Mouse (Mus musculus): ENCODE measurements around the gene Large1. TPM values are rescaled to one million over a fixed set of nuclear protein-coding genes. Genes with fewer than 3 reads are reported as not detected.
A peak's percentile ranks its signal among the peaks of the same experiment; 100 is the strongest.
"Not testable (repeated sequence)": the region's sequence is repeated elsewhere in the genome, so short reads cannot be mapped to it uniquely, and the experiment has no call there.

Large1 gene
- polyA plus RNA-seq, 1 experiment from 2014 or later, result 5.0 TPM

- not testable (repeated sequence) for H3K9me3 ChIP-seq (ENCODE audit: low read length); ATAC-seq (ENCODE audit: low FRiP score, low TSS enrichment); H3K4me2 ChIP-seq (replicated peaks; ENCODE audit: low read depth, low read length); H3K36me3 ChIP-seq (ENCODE audit: insufficient read depth, low read length); H3K27ac ChIP-seq (ENCODE audit: low read length); H3K4me3 ChIP-seq (ENCODE audit: low read length); H3K9ac ChIP-seq (replicated peaks; ENCODE audit: low read length); H3K27me3 ChIP-seq (ENCODE audit: insufficient read depth, low read length); H3K4me1 ChIP-seq (ENCODE audit: insufficient read depth, low read length)
- WGBS, result 88% methylated on average over 1 of the region's 1 CpGs
These were observed 275.6 kb downstream of the Large1 start for GRCm38 (mm10) chr8:73077746-73078145.

- no peak overlapping the region for H3K4me3 ChIP-seq (ENCODE audit: low read length)
- H3K36me3 ChIP-seq (ENCODE audit: insufficient read depth, low read length), result no peaks in the 10 kb centered on the region
- no peak overlapping the region for H3K9ac ChIP-seq (replicated peaks; ENCODE audit: low read length)
- ATAC-seq (ENCODE audit: low FRiP score, low TSS enrichment), result peak; percentile 42; the same call in 1 of the 2 replicates
- no peaks in the 10 kb centered on the region for H3K4me1 ChIP-seq (ENCODE audit: insufficient read depth, low read length)
- no peak overlapping the region for H3K4me2 ChIP-seq (replicated peaks; ENCODE audit: low read depth, low read length)
- no peaks in the 10 kb centered on the region for H3K9me3 ChIP-seq (ENCODE audit: low read length)
- no peak overlapping the region for H3K27ac ChIP-seq (ENCODE audit: low read length)
- no peaks in the 10 kb centered on the region for H3K27me3 ChIP-seq (ENCODE audit: insufficient read depth, low read length)
- WGBS, result 38% methylated on average over 1 of the region's 1 CpGs
These were observed 291.9 kb downstream of the Large1 start for GRCm38 (mm10) chr8:73061410-73061809.

DNA sequence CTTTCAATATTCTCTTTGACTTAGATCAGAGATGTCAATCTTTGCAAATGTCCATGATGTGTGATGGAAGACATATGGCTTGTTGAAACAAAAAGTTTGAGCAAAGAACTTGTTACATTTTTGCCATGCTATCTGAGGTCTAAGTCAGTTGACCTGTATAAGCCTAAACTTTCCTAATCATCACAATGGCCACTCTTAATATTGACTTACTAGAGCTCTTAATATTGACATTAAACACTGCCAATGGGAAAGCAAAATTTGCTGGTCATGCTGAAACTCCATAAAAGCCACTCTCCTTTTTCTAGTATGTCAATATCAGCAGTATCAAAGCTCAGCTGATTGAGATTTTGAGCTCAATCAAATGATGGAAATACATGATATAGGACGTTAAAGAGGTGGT is 298.6 kb downstream of the Large1 start:
- Histone ChIP-seq H3K4me2 (replicated peaks; ENCODE audit: low read depth, low read length) (no peak overlapping the region), H3K27ac (ENCODE audit: low read length) (no peak overlapping the region), H3K4me1 (ENCODE audit: insufficient read depth, low read length) (no peaks in the 10 kb centered on the region), H3K36me3 (ENCODE audit: insufficient read depth, low read length) (no peaks in the 10 kb centered on the region), H3K4me3 (ENCODE audit: low read length) (no peak overlapping the region), H3K9me3 (ENCODE audit: low read length) (no peaks in the 10 kb centered on the region), H3K9ac (replicated peaks; ENCODE audit: low read length) (no peak overlapping the region), H3K27me3 (ENCODE audit: insufficient read depth, low read length) (no peaks in the 10 kb centered on the region)
- 72% methylated on average over 1 of the region's 1 CpGs for WGBS
- ATAC-seq (ENCODE audit: low FRiP score, low TSS enrichment), result no peak

DNA sequence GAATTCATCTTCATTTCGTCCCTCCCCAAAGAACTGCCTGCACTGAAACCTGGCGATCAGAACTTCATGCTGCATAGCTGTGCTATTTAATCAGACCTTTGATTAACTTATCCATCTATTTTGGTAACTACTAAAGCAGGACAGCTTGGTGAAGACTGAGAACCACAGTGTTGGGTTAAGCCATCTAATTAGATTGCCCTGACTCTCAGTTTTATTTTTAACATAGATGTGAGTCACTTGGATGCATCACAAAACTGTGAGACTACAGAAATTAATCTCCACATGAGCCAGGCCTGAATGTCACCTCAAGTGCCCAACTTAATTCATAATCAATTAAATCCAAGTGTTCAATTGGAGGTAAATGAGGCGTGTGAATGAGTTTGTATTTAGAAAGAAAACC is 299.5 kb downstream of the Large1 start:
- no peak for ATAC-seq (ENCODE audit: low FRiP score, low TSS enrichment)
- H3K27me3 ChIP-seq (ENCODE audit: insufficient read depth, low read length), result no peaks in the 10 kb centered on the region
- no peak overlapping the region for H3K4me2 ChIP-seq (replicated peaks; ENCODE audit: low read depth, low read length)
- H3K36me3 ChIP-seq (ENCODE audit: insufficient read depth, low read length), result no peaks in the 10 kb centered on the region
- H3K9ac ChIP-seq (replicated peaks; ENCODE audit: low read length), result no peak overlapping the region
- no peaks in the 10 kb centered on the region for H3K9me3 ChIP-seq (ENCODE audit: low read length)
- no peaks in the 10 kb centered on the region for H3K4me1 ChIP-seq (ENCODE audit: insufficient read depth, low read length)
- H3K27ac ChIP-seq (ENCODE audit: low read length), result no peak overlapping the region
- 83% methylated on average over 3 of the region's 3 CpGs for WGBS
- H3K4me3 ChIP-seq (ENCODE audit: low read length), result no peak overlapping the region

DNA sequence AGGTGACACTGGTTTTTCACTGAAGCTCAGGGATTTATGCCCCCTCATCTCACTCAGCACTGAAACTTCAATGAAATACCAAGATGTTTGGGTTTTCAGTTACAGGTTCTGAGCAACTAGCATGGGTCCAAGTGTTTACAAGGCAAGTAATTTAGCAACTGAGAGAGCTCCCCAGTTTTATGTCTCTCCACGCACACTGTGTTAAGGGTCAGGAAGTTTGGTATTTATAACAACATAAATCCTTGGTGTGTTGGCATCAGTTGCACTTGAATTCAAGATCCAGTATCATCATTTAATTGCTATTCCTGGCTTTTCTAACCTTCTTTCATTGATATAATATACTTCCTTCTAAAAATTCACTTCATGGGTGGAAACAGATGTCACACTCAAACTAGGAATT is 300.9 kb downstream of the Large1 start:
- WGBS, result 23% methylated on average over 1 of the region's 1 CpGs
- Histone ChIP-seq H3K36me3 (ENCODE audit: insufficient read depth, low read length) (no peaks in the 10 kb centered on the region), H3K27ac (ENCODE audit: low read length) (no peak overlapping the region), H3K9me3 (ENCODE audit: low read length) (no peaks in the 10 kb centered on the region), H3K4me2 (replicated peaks; ENCODE audit: low read depth, low read length) (no peak overlapping the region), H3K4me3 (ENCODE audit: low read length) (no peak overlapping the region), H3K4me1 (ENCODE audit: insufficient read depth, low read length) (no peaks in the 10 kb centered on the region), H3K27me3 (ENCODE audit: insufficient read depth, low read length) (no peaks in the 10 kb centered on the region), H3K9ac (replicated peaks; ENCODE audit: low read length) (no peak overlapping the region)
- ATAC-seq (ENCODE audit: low FRiP score, low TSS enrichment), result no peak

- Histone ChIP-seq H3K4me2 (replicated peaks; ENCODE audit: low read depth, low read length) (no peak overlapping the region), H3K4me1 (ENCODE audit: insufficient read depth, low read length) (no peaks in the 10 kb centered on the region), H3K9me3 (ENCODE audit: low read length) (no peaks in the 10 kb centered on the region), H3K27me3 (ENCODE audit: insufficient read depth, low read length) (no peaks in the 10 kb centered on the region), H3K36me3 (ENCODE audit: insufficient read depth, low read length) (no peaks in the 10 kb centered on the region), H3K4me3 (ENCODE audit: low read length) (no peak overlapping the region), H3K27ac (ENCODE audit: low read length) (no peak overlapping the region), H3K9ac (replicated peaks; ENCODE audit: low read length) (no peak overlapping the region)
- ATAC-seq (ENCODE audit: low FRiP score, low TSS enrichment), result no peak
- 84% methylated on average over 3 of the region's 3 CpGs for WGBS
These were observed 305.2 kb downstream of the Large1 start for GRCm38 (mm10) chr8:73048136-73048535.

DNA sequence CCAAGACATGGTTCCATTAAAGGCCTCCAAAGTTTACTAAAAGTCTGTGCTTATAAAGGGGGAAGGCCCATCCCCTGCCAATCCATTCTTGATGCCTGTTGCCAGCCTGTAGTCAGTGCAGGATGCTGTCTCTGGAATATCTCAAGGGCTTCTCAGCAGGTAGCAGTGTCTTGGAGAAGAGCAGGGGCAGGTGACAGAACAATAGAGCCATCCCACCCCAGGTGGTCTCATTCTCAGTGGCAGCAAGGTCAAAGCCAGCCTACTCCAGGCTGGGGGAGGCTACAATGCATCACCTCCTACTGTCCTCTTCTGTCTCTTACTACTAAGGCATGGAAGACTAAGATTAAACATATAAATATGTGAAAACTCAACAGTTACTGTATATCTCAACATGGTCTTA is 323.6 kb downstream of the Large1 start:
- Histone ChIP-seq H3K4me2 (replicated peaks; ENCODE audit: low read depth, low read length) (no peak overlapping the region), H3K9me3 (ENCODE audit: low read length) (no peaks in the 10 kb centered on the region), H3K27me3 (ENCODE audit: insufficient read depth, low read length) (no peaks in the 10 kb centered on the region), H3K36me3 (ENCODE audit: insufficient read depth, low read length) (no peaks in the 10 kb centered on the region), H3K27ac (ENCODE audit: low read length) (no peak overlapping the region), H3K9ac (replicated peaks; ENCODE audit: low read length) (no peak overlapping the region), H3K4me3 (ENCODE audit: low read length) (no peak overlapping the region), H3K4me1 (ENCODE audit: insufficient read depth, low read length) (no peaks in the 10 kb centered on the region)
- no peak for ATAC-seq (ENCODE audit: low FRiP score, low TSS enrichment)

- H3K9ac ChIP-seq (replicated peaks; ENCODE audit: low read length), result no peak overlapping the region
- H3K4me1 ChIP-seq (ENCODE audit: insufficient read depth, low read length), result no peaks in the 10 kb centered on the region
- H3K27me3 ChIP-seq (ENCODE audit: insufficient read depth, low read length), result no peaks in the 10 kb centered on the region
- no peaks in the 10 kb centered on the region for H3K9me3 ChIP-seq (ENCODE audit: low read length)
- 94% methylated on average over 1 of the region's 1 CpGs for WGBS
- H3K4me3 ChIP-seq (ENCODE audit: low read length), result no peak overlapping the region
- H3K36me3 ChIP-seq (ENCODE audit: insufficient read depth, low read length), result no peaks in the 10 kb centered on the region
- no peak overlapping the region for H3K4me2 ChIP-seq (replicated peaks; ENCODE audit: low read depth, low read length)
- H3K27ac ChIP-seq (ENCODE audit: low read length), result no peak overlapping the region
- ATAC-seq (ENCODE audit: low FRiP score, low TSS enrichment), result no peak
These were observed 335.1 kb downstream of the Large1 start for GRCm38 (mm10) chr8:73018241-73018640.

- no peak overlapping the region for H3K4me2 ChIP-seq (replicated peaks; ENCODE audit: low read depth, low read length)
- ATAC-seq (ENCODE audit: low FRiP score, low TSS enrichment), result no peak
- no peaks in the 10 kb centered on the region for H3K4me1 ChIP-seq (ENCODE audit: insufficient read depth, low read length)
- no peaks in the 10 kb centered on the region for H3K36me3 ChIP-seq (ENCODE audit: insufficient read depth, low read length)
- H3K27me3 ChIP-seq (ENCODE audit: insufficient read depth, low read length), result no peaks in the 10 kb centered on the region
- no peak overlapping the region for H3K4me3 ChIP-seq (ENCODE audit: low read length)
- WGBS, result 86% methylated on average over 1 of the region's 1 CpGs
- no peaks in the 10 kb centered on the region for H3K9me3 ChIP-seq (ENCODE audit: low read length)
- H3K9ac ChIP-seq (replicated peaks; ENCODE audit: low read length), result no peak overlapping the region
- H3K27ac ChIP-seq (ENCODE audit: low read length), result no peak overlapping the region
These were observed 335.7 kb downstream of the Large1 start for GRCm38 (mm10) chr8:73017601-73018000.

GRCm38 (mm10) chr8:73016303-73016702 is 337.0 kb downstream of the Large1 start:
- Histone ChIP-seq H3K9me3 (ENCODE audit: low read length) (no peaks in the 10 kb centered on the region), H3K4me2 (replicated peaks; ENCODE audit: low read depth, low read length) (no peak overlapping the region), H3K27ac (ENCODE audit: low read length) (no peak overlapping the region), H3K27me3 (ENCODE audit: insufficient read depth, low read length) (no peaks in the 10 kb centered on the region), H3K9ac (replicated peaks; ENCODE audit: low read length) (no peak overlapping the region), H3K36me3 (ENCODE audit: insufficient read depth, low read length) (no peaks in the 10 kb centered on the region), H3K4me3 (ENCODE audit: low read length) (no peak overlapping the region), H3K4me1 (ENCODE audit: insufficient read depth, low read length) (no peaks in the 10 kb centered on the region)
- no peak for ATAC-seq (ENCODE audit: low FRiP score, low TSS enrichment)
- 96% methylated on average over 2 of the region's 2 CpGs for WGBS

DNA sequence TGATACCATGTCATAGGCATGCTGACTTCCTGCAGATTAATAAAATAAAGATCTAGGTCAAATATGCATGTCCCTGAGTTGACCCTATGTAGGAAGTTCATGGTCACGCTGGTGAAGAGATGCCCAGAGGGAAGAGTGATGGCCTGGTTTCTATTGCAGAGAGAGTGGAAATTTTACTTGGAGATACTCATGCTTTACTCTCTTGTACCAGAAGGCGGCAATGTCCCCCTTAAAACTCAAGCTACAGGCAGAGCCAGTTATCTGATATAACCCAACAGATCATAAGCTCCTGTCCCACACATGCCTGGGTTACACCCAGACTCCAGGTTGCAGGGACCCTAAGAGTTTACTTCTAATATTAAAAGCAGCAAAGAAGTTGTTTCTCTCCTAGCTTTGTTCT is 345.9 kb downstream of the Large1 start:
- H3K9ac ChIP-seq (replicated peaks; ENCODE audit: low read length), result no peak overlapping the region
- WGBS, result 38% methylated on average over 2 of the region's 2 CpGs
- no peak overlapping the region for H3K27ac ChIP-seq (ENCODE audit: low read length)
- no peak overlapping the region for H3K4me2 ChIP-seq (replicated peaks; ENCODE audit: low read depth, low read length)
- H3K27me3 ChIP-seq (ENCODE audit: insufficient read depth, low read length), result no peaks in the 10 kb centered on the region
- no peaks in the 10 kb centered on the region for H3K36me3 ChIP-seq (ENCODE audit: insufficient read depth, low read length)
- peak; percentile 70 for ATAC-seq (ENCODE audit: low FRiP score, low TSS enrichment)
- H3K4me3 ChIP-seq (ENCODE audit: low read length), result no peak overlapping the region
- H3K4me1 ChIP-seq (ENCODE audit: insufficient read depth, low read length), result no peaks in the 10 kb centered on the region; the same call in 1 of the 2 replicates
- H3K9me3 ChIP-seq (ENCODE audit: low read length), result no peaks in the 10 kb centered on the region
